Mouse (Mus musculus): ENCODE results near the gene Nfatc2. TPM values are rescaled to one million over a fixed set of nuclear protein-coding genes. Genes with fewer than 3 reads are reported as not detected.

Nfatc2 gene
- total RNA-seq (2021), result 10 to 100 TPM; 19.7 to 20.1 TPM
- long read RNA-seq, experiment 1, transcript Nfatc2-203 (7 exons, 2,727 nt), result major isoform, 6 of 11 reads
- long read RNA-seq, experiment 1, partial matches to known transcripts, result 0 of 11 reads
- long read RNA-seq, experiment 1, other reads (novel, unspliced or antisense), result 1 of 11 reads
- long read RNA-seq, experiment 2, transcript Nfatc2-203 (7 exons, 2,727 nt), result major isoform, 7 of 18 reads
- long read RNA-seq, experiment 2, transcript Nfatc2-205 (7 exons, 2,369 nt), result minor isoform, 5 of 18 reads
- long read RNA-seq, experiment 2, partial matches to known transcripts, result 4 of 18 reads
- long read RNA-seq, experiment 2, other reads (novel, unspliced or antisense), result 2 of 18 reads

DNA sequence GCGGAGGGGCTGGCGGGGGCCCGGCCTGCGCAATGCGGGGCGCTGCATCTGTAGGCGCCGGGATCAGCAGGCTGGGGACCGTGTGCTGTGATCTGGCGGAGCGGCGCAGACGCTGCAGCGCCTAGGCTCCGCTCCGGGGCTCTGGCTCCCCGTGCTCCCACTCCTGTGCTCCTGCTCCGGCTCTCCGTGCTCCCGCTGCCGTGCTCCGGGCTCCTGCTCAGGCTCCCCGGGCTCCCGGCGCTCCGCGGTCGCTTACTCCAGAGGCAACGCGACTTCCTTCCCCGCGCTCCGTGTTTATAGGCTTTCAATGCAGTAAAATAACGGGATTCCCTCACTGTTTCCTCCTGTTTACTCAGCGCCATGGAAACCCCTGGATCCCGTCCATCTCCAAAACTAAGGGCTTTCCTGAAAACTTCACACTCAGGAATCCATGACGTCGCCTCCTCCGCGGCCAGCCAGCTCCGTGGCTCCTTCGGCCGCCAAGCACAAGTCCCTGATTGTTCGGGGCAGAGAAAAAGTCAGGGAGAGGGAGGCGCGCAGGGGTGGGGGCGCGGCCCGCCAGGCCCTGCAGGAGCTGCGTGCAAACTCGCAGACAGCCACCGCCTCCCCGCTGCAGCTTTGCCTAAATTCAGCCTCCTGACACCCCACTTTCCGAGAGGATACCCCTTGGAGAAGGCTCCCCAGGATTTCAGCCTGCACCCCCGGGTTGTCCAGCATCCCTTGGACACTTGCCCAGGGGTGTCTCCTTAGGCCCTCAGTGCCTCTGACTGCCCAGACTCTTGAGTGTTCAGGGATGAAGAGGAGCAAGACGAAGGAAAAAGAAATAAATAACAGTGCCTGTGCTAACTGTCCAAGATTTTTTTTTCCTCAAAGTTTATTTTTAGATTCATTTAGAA is at the start of gene Nfatc2:
TSS of gene Nfatc2 (minus strand) at position 167 of the 896 bp plus-strand sequence.
- peak; percentile 68 to 73 for DNase-seq (ENCODE audit: low spot score in 2 of 2)
- peak within 1 kb of the TSS; percentile 89 for H3K27ac ChIP-seq
- 0 out of 2 replicates have a peak, but pooled peaks have one; percentile 5 for TF ChIP-seq CTCF (conservative IDR thresholded peaks at IDR 0.05)
- peak within 1 kb of the TSS; percentile 75 for H3K4me3 ChIP-seq

DNA sequence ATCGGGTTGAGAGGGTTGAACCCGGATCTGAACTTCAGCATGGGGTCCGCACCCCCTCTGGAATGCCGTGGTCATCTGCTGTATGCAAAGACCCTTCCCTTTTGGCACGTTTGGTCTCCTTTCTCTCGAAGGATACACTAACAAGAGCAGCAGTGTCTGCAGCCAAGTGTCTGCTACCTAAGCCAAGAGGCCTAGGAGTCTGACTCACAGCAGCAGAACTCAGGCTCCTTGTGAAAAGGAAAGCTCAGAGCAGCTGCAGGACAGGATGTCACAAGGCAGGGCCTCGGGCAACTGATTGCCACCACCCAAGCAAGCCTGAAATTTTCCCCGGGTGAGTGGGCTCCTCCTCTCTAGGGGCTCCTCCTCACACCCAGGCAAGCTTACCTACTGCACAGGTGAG is 46.7 kb upstream of the Nfatc2 start:
- H3K27ac ChIP-seq, result no peak overlapping the region
- DNase-seq (ENCODE audit: low spot score in 2 of 2), result no peak
- no peak for TF ChIP-seq CTCF (conservative IDR thresholded peaks at IDR 0.05)
- H3K4me3 ChIP-seq, result no peak overlapping the region

DNA sequence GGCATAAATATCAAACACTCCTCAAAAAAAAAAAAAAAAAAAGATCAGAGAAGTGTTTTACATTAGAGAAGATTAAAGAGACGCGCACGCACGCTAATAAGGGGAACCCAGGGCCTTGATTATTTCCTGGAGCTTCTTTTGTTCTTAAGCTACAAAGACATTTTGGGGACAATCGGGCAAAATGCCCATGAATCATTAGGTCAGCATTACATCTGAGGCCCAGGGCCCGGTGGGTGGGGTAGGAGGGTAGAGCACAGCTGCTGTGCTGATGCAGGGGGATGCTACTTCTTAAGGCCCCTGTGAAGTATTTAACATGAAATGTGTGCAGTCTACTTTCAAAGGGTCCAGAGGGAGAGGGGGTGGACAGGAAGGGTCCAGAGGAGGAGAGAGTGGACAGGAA is 43.4 kb upstream of the Nfatc2 start:
- DNase-seq (ENCODE audit: low spot score in 2 of 2), result no peak
- TF ChIP-seq CTCF (conservative IDR thresholded peaks at IDR 0.05), result no peak
- H3K4me3 ChIP-seq, result no peak overlapping the region
- H3K27ac ChIP-seq, result no peak overlapping the region

DNA sequence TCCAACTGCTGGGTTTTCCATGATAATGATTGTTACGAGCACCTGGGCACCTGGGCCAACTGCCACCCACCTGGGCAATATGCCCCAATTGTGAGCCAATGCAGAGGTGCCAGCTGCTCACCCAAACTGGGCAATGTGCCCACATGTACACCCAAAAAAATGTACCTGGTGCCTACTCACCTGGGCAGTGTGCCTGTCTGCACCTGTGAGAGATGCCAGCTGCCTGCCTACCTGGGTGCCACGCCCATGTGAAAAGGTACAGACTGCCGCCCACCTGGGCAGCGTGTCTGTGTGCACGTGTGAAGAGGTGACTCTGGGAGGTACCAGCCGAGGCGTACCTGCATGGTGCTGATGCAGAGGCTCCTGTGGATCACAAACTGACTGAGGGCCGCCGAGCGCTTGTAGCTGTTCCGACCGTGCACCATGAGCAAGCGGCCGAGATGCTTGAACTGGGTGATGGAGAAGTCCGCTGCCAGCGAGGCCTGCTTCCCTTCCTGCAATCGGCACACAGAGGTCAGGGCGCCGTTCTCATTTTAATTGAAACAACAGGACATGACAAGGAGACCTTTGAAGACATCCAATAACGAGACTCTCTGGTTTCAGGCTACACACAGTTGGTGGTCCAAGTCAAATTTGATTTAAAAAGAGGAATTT is 42.2 kb upstream of the Nfatc2 start:
- Histone ChIP-seq H3K27ac (no peak overlapping the region), H3K4me3 (no peak overlapping the region)
- no peak for TF ChIP-seq CTCF (conservative IDR thresholded peaks at IDR 0.05)

DNA sequence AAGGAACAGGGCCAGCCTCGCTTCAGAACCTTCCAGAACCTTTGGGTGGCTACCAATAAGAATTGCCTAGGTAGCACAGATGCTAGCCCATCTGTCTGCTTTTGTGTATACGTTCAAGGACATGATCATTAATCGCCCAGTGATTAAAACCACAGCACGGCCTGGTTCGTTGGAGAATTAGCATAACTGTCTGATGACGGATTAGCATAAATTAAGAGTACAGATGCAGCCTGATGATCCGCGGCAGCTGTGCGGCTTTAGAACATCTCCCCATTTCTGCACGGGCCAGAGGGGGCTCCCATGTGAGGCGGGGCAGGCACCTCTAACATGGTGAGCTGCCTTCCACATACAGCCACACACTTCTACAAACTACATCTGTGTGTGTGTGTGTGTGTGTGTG is 40.7 kb upstream of the Nfatc2 start:
- H3K27ac ChIP-seq, result no peak overlapping the region
- no peak for TF ChIP-seq CTCF (conservative IDR thresholded peaks at IDR 0.05)

More for the DNA sequence above, 42.2 kb upstream of the Nfatc2 start:
- DNase-seq (ENCODE audit: low spot score in 2 of 2), result no peak

DNA sequence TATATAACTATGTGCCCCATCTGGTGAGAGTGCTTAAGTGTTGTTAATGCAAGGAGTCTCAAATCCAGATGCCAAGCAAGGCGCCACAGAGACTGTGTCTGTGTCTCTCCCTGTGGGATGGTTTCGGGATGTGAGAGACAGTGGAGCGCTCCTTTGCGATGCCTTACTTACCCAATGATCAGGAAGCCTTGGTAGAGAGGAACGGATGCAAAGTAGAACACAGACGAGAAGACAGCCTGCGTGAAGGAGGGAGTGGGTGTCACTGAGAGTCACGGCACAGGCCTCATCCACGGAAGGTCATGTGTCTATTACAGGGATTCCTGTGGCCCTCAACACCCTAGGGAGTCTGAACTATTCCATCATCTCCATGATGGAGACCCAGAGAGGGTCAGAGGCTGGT is 39.0 kb upstream of the Nfatc2 start:
- no peak for TF ChIP-seq CTCF (conservative IDR thresholded peaks at IDR 0.05)

More for the DNA sequence above, 40.7 kb upstream of the Nfatc2 start:
- DNase-seq (ENCODE audit: low spot score in 2 of 2), result no peak
- no peak overlapping the region for H3K4me3 ChIP-seq

DNA sequence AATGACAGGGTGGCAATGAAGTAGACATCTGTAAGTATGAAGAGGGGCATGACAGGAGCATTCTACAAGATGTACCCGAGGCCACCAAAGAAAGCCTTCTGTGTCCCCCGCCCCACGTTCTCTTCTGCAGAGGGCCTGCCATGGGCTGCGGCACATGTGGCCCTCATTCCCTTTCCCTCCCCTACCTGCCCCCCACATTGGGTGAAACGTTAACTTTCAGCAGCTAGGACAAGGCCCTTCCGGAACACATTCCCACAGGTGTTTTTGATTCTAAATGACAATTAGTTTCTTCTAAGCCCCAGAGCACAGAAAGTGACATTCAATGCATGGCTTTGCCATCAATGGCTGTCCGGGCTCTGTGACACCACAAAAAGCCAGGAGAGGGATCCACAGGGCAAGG is 33.4 kb upstream of the Nfatc2 start:
- no peak overlapping the region for H3K4me3 ChIP-seq
- no peak for DNase-seq (ENCODE audit: low spot score in 2 of 2)
- H3K27ac ChIP-seq, result no peak overlapping the region
- no peak for TF ChIP-seq CTCF (conservative IDR thresholded peaks at IDR 0.05)

More for the DNA sequence above, 39.0 kb upstream of the Nfatc2 start:
- no peak overlapping the region for H3K27ac ChIP-seq
- no peak overlapping the region for H3K4me3 ChIP-seq
- no peak for DNase-seq (ENCODE audit: low spot score in 2 of 2)

DNA sequence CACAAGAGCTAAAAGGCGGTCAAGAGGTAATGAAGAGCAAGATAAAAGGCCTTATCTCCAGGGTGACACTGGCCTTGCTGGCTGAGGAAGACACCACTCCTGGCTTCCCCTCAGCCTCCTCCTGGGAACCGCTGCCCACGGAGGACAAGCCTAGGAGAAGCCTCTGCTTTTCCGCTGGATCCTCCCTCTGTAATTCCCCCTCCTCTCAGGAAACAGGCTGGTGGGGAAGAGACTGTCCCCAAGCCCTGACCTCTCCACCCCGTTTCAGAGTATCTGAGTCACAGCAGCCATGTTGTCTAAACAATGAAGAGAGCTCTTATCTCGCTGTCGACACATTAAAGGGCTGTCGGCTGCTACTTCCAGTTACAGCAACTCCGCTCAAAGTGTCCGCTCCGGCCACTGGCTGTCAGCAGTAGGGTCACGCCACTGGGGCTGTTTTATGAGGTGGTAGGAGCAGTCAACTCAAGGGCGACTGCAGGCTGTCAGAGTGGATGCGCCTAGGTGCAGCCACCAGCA is 31.9 kb upstream of the Nfatc2 start:
- no peak for TF ChIP-seq CTCF (conservative IDR thresholded peaks at IDR 0.05)
- Histone ChIP-seq H3K27ac (no peak overlapping the region), H3K4me3 (no peak overlapping the region)
- DNase-seq (ENCODE audit: low spot score in 2 of 2), result no peak

DNA sequence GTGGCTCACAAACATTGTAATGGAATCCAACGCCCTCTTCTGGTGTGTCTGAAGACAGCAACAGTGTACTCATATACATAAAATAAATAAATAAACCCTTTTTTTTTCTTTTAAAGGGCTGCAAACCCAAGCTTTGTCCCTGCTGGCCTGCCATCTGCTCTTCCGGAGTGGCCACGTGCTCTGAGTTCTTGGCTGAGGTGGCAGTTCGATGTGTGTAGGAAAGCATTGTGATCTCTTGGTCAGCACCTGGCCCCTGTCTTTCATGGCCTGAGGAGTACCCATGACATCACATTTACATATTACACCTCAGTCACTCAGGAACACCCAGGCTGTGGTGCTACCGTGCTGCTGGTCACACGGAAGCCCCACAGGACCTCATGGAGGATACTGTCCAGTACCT is 31.1 kb upstream of the Nfatc2 start:
- TF ChIP-seq CTCF (conservative IDR thresholded peaks at IDR 0.05), result 0 out of 2 replicates have a peak, but pooled peaks have one; percentile 25
- H3K4me3 ChIP-seq, result no peak overlapping the region
- H3K27ac ChIP-seq, result no peak overlapping the region
- no peak for DNase-seq (ENCODE audit: low spot score in 2 of 2)

DNA sequence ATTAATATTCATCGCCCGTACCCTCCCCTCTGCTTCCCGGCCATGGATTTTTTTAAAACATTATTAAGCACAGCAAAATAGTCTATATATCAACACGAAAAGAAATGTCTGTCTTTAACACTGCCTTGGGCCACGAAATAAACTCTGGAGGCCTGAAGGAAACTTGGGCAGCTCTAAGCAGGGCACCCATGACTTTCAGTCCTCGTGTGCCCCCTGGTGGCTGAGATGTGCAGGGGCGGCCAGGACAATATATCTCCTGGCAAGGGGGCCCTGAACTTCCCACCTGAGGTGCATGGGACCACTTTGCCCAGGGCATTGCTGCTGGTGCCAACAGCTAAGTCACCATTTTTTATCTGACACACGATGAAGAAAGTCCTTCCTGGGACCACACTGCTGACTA is 27.3 kb upstream of the Nfatc2 start:
- peak; percentile 98 for TF ChIP-seq CTCF (conservative IDR thresholded peaks at IDR 0.05)
- DNase-seq (ENCODE audit: low spot score in 2 of 2), result peak; percentile 67 to 88
- no peak overlapping the region for H3K27ac ChIP-seq
- H3K4me3 ChIP-seq, result no peak overlapping the region

DNA sequence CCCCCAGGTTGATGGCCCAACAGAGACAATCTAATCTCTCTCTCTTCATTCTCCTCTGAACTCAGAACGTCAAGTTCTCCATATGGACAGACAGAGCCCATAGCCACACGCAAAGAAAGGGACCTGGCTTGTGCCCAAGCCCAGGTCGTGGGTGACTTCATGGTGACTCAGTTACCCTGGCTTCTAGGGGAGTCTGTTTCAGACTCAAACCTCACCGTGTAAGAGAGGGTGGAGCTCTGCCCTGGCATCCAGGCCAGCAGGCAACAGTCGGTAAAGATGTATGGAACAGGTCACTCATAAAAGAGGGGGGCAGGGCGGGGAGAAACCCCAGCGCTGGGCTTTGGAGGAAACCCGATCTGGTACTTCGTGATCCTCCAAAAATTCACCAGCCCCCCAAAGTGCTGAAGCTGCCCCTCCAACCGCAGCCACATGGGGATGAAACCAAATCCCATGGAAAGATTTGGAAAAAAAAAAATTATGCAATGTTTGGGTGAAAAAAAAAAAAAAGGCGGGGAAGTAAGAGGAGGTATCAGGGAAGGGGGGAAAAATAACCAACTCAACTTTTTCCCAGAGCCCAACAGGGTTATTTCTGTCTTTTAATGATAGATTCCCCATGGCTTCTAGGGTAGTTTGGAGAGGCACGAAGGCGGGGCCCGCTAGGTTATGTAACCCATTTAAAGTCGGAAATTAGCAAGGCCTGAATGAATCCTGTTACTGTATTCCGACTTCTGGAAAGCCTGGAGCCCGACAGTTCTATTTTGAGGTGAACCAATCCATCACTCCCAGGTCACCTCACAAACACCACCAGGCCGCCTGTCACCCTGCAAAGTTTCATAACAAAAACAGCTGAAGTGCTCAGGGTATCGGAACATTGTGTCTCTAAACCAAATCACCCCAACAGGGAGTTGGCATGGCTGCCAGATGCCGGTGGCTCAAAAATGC is 26.6 kb upstream of the Nfatc2 start:
- H3K4me3 ChIP-seq, result no peak overlapping the region
- H3K27ac ChIP-seq, result no peak overlapping the region
- no peak for DNase-seq (ENCODE audit: low spot score in 2 of 2)
- TF ChIP-seq CTCF (conservative IDR thresholded peaks at IDR 0.05), result no peak

DNA sequence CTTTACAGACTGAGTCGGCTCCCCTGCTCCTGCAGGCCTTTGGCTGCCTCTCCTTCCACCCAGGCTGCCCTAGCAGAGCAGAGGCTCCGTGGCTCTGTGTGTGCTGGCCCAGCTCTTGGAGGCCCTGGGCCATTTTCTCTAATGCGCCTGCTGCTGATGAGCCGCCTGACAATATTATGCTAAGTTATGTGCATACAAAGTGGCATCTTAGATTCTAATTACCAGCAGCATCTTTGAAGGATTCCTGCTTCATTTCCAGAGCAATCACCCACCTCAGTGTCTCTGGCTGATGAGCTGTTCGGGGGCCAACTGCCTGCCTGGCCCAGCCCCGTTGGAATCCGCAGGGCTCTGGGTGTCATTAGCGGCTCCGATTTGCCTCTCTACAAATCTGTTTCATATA is 24.9 kb upstream of the Nfatc2 start:
- no peak for TF ChIP-seq CTCF (conservative IDR thresholded peaks at IDR 0.05)
- no peak for DNase-seq (ENCODE audit: low spot score in 2 of 2)
- Histone ChIP-seq H3K27ac (no peak overlapping the region), H3K4me3 (no peak overlapping the region)
